Mouse (Mus musculus) spleen, adult 2 months (tissue): ENCODE measurements around the gene Resp18.

Source experiments
- CTCF ChIP-seq: fragments of 200-500 bp; IDR thresholded peaks from 2 replicates; pipeline ENCODE4 v1.5.1; 2011; ENCODE audit warnings: mild to moderate bottlenecking, inconsistent platforms; ENCODE audit not compliant: insufficient read depth, insufficient read length, insufficient replicate concordance; ENCODE audit errors: extremely low read depth
- POLR2A ChIP-seq: fragments of 200-500 bp; IDR thresholded peaks from 2 replicates; pipeline ENCODE4 v1.6.1; 2011; ENCODE audit warnings: low read depth, low read length, inconsistent platforms

DNA sequence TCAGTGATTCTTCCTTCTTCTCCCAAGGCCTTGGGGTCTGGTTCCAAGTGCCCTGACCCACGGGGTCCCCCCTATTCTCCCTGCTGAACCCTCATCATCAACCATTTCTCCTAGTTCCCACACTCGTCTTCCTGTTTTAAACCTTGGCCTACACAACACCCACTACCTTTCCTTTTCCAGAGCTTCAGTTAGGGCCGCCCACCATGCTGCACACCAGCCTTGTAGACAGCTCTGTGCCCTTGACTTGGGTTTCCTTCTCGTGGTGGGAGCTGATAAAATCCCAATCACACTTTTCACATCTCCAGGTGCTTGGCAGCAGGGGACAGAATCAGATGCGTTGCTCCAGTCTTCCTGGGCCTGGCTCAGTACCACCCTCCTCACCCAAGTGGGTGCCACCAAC lies 16.1 kb upstream of the Resp18 start:
- TF ChIP-seq POLR2A (no peak), CTCF (no peak)
